Mouse (Mus musculus): ENCODE data around the gene Lin7b.
A peak's percentile ranks its signal among the peaks of the same experiment; 100 is the strongest.
"Not testable (repeated sequence)": the region's sequence is repeated elsewhere in the genome, so short reads cannot be mapped to it uniquely, and the experiment has no call there.

Lin7b gene

DNA sequence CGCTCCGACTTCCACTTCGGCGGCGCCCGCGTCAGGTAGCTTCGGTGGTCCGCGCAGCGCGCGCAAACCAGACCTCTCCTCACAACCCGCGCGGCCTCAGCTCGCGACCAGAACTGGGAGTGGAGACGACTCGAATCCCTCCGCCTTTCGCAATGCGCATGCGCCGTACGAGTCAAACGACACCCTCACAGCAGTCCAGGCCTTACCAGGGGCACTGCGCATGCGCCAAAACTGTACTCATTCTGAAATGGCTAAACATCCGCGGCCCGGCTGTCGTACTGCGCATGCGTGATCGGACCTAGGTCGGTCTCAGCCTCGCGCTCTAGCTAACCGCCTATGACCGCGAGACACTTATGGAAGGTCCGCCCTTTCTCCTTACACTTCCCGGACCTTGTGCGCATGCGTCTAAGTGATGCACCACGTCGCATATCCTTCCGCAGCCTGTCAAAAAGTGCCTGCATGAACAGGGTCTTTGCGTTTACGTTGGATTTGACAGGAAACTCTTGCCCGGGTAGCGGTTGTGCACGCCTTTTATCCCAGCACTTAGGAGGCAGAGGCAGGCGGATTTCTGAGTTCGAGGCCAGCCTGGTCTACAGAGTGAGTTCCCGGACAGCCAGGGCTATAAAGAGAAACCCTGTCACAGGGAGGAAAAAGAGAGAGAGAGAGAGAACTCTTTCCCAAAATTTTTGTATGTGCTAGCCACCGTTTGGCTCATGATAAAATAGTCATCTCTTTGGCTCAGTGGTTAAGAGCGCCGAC, 25.4 kb upstream of the Lin7b start, which contains the start of gene Snrnp70:
Gene Snrnp70, minus strand, starts transcription at position 165 of the 759 bp plus-strand sequence.
- peak; percentile 100 for DNase-seq

DNA sequence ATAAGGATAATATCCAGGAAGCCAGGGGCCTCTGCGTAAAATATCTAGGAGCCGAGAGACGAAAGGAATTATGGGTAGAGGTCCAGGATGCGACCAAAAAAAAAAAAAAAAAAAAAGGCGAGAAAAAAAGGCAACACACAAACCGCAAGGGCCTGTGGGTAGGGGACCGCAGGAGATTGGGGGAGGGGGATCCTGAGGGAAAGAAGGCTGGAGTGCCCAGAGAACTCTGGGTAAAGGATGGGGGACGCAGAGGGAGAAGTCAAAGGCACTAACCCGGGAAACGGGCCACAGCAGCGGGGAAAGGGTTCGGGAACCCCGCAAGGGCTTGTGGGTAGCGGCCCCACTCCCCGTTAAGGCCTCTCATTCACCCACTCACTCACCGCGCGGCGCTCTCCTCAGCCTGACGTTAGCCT, 24.8 kb upstream of the Lin7b start:
- DNase-seq: no peak

DNA sequence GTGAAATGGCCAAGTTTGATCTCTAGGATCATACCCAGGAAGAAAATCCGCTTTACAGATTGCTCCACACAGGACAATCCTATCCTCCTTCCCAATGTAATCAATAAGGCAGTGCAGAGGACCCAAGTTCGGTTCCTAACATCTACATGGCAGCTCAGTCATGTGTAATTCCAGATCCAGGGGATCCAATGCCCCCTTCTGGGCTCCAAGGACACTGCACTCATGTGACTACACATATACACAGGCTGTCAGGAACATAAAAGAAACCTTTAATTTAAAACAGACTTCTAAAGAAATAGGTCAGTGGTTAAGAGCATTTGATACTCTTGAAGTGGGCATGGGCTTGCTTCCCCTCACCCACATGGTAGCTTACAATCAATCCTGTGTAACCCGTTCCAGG, 15.7 kb upstream of the Lin7b start:
- no peak for DNase-seq

DNA sequence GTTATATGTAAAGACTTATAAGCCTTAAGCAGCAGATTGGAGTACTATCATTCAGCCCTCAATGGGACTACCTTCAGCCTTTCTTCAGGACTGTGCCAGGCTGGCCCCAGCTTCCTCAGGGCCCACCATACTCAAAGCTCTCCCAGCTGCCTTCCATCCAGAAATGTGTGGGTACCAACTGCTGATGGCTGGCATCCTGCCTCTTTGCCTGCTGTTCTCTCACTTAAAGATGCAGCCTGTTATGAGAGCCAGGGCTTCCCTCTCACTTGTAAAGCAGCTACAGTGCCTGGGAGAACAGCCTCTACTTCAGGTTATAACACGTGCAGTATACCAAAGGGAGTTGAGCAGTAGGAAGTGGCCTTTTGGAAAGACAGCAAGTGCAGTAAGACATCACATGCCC, 5.7 kb upstream of the Lin7b start:
- DNase-seq: no peak

DNA sequence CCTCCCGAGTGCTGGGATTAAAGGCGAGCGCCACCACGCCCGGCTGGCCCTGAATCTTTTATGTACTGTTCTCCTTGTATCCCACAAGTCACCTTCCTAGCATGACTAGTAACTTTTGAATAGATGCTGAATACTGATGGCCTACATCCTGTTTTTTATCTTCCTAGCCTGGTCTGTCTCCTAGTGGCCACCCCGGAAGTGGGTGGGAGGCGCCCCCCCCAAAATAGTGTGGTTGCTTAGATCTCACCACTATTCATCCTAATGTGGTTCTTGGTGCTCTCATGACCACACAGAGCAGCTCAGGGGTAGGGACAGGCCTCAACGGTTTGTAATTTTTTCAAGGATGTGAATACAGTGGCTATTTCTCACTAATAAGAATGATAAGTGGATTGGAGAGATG, 4.2 kb upstream of the Lin7b start:
- DNase-seq: no peak

DNA sequence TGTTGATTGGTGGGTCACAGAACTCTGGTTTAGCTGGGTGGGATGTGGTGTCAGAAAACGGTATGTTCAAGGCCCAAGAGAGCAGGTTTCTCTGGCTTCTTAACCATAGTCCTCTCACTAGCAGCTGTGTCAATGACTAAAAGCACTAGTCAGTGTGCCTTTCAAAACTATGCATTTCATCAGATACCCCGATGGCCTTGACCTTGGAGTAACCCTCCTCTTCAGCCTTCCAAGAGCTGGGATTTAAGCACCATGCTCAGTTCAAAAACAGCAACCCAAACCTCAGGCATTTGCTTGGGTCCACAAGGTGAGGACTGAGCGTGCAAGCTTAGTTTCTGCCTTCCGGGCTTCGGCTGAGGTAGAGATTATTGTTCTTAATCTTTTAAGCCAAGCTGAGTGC, 2.0 kb upstream of the Lin7b start:
- no peak for DNase-seq

DNA sequence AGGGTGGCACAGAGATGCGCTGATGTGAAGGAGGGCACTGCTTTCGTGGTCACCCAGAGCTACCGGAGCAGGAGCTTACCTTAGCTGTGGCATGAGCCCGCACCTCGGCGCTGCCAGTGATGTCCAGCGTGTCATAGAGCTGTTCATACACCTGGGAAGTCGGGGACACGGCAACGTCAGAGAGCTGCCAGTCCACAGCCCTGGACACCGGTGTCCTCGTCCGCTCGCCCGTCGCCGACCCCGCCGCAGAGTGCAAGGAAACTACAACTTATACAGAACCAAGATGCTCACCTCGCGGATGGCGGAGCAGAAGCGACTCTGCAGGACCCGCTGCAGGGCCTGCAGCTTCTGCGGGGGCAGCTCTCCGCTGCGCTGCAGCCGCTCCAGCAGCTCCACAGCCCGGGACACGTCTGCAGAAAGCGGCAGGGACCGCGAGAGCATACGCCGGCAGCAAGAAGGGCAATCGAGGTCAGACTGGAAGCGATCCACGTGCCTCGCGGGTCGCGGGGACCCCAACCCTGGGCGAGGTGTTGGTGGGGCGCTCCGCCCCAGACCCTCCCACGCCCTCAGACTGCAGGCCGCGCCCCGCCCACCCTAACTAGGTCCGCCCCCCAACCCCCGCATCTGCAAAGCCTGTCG, 428 bp downstream of the Lin7b start:
- no peak for DNase-seq

DNA sequence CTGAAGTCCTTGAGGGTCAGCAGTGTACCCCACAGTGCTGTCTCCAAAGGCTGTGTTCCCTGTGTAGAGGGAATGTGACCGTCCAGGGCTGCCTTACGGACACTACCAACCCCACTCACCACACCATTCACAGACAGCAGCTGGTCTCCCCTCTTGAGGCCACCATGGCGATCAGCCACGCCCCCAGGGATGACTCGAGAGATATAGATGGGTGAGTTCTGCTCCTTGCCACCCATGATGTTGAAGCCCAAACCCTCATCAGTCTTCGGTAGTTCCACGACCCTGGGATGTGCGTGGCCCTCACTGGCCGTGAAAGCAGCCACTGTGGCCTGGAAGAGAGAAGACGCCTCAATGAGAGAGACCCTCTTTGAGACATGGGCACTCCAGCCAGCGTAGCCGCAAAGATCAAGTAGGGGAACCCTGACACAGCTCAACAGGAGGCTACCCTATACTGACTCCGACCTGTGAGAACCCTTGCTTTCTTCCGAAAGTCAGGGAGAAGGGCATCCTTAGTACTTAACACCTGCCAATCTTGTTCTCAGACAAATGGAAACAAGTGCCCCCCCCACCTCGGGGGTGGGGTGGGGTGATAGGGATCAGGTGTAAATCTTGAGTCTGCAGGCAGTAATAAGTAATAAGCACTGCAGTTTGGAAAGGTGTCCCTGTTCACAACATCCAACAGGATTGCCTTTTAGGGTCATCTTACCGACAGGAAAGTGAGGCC, 1.2 kb downstream of the Lin7b start:
- DNase-seq: no peak

DNA sequence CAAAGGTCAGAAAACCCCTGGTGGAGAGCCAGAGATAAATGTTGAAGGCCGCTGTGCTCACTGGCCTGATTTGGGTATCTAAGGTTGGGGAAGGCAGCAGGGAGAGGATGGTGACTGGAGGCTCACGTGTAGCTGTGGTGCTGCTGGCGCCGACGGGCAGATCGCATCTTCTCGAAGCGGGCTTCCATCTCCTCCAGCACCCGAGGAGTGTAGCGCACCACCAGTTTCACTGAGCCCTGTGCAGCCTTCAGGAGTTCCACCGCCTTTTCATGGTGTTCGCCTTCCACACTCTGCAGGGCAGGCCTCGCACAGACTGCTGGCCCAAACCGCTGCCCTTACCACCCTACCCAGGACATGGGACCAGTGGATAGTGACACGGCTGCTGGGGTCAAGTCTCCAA, 2.2 kb downstream of the Lin7b start:
- peak; percentile 38 for DNase-seq

DNA sequence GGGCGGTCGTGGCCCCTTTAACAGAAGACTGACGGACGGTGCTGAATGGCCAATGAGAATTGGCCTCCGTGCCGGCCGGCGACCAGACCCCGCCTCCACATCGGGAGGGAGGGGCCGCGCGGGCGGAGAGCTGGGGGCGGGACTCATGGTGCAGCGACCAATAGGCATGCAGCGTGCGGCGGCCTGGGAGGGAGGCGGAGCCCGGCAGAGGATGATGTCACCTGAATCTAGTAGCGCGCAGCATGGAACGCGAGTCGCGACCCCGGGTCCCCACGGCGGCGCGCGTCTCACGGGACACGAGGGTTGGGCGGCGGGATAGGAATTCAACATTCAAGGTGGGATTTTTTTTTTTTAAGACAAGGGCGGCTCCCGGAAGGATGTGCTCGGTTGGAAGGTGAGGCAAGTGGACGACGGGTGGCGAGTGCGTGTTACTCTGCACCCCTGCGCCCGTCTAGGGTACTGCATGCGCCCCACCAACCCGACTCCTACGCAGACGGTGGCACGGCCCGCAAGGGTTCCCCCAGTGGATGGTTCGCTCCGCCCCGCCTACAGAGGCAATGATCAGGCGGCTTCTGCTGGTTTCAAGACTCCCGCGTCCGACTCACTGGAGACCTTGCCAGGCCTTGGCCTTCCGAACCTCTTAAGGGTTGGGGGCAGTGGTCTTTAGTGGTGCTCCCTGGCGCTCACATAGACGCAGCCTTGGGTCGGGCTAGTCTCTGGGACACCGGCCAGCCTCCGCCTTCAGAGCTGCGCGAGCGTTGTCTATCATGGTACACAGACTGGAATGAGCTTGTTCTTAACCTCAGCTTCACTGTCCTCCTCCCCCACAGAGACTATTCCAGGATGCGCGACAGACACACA, 3.1 kb downstream of the Lin7b start:
- peak; percentile 98 for DNase-seq

DNA sequence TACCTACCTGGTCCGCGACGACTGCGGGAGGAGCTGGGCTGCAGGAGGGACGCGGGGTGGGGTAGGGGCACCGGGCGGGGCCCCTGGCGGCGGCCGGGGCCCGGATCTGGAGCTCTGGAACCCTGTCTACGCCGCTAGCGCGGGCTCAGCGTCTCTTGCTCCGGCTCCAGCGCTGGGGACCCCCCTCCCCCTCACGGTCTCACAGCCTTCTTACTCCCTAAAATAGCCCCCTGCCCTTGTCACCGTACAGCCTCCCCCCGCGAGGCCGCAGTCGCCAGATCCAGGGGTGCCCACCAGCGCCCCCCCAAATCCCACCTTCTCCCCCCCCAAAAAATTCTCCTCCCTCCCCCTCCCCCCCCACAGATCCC, 3.7 kb downstream of the Lin7b start, which contains the start of gene Ppfia3:
Gene Ppfia3, minus strand, starts transcription at position 368 of the 368 bp plus-strand sequence.
- no peak for DNase-seq

DNA sequence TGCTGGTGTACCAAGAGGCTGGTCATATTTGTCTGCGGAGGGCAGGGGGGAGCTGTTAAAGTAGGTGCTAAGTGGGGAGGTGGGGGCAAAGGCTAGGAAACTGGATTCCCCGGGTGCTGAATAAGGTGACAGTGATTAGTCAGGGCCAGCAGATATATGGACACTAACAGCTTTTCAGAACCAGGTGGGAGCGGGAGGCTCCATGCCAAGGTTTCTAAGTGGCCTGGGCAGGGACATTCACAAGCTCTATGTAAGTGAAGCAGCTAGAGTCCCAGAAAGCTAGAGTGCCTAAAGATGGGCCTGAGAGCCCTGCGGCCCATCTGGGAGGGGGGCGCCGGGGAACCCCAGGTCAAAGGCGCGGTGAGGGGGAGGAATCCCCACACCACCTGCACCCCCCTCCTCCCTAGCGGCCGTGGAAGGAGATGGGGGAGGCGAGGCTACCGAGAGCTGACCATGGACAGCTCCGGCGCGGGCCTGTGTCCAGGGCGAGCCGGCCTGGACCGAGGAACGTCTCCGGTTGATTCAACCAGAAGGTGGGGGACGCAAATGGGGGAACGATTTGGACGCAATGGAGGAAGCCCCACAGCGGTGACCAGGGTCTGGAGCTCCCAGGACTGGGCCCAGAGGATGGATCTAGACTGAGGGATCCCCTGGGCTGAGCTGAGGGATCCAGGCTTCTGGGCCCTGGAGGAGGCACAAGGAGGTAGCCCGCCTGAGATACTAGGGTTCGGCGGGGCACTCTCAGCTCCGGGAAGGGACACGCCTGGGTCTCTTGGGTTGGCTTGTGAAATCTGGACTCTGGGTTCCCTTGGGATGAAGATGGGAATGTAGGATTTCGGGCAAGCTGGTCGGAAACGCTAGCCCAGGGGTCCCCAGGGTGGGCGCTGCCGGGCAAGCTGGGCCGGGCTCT, 4.4 kb downstream of the Lin7b start:
- no peak for DNase-seq

DNA sequence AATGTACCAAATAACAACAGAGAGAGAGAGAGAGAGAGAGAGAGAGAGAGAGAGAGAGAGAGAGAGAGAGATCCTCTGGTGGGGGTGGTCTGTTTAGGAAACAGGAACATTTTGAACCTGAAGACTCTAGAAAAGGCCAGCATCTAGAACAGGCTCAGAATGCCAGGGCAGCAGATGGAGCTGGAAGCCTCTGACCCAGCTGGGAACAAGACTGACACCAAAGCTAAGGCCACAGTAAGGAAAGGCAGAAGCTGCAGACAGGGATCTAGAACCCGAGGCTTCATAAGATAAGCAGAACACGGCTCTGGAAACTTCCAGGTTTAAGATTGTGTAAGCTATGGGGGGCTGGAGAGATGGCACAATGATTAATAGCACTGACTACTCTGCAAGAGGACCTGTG, 6.4 kb downstream of the Lin7b start:
- no peak for DNase-seq

DNA sequence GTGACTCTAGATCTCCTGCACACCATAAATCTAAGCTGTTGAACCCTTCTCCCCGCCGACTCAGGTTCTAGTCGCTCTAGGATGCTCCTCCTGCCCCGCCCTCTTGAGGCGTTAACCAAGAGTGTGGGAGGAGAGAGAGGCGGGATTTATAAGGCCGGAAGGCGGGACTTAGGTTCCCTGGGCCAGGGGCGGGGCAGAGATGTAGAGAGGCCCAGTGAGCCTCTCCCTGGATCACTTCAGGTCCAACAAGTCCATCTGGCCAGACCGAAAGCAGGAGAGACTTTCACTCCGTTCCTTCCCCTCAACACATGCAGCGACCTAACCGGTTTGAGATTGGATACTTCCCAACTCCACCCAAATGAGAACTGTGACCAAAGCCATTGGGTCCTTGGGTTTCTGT, 7.6 kb downstream of the Lin7b start:
- no peak for DNase-seq

DNA sequence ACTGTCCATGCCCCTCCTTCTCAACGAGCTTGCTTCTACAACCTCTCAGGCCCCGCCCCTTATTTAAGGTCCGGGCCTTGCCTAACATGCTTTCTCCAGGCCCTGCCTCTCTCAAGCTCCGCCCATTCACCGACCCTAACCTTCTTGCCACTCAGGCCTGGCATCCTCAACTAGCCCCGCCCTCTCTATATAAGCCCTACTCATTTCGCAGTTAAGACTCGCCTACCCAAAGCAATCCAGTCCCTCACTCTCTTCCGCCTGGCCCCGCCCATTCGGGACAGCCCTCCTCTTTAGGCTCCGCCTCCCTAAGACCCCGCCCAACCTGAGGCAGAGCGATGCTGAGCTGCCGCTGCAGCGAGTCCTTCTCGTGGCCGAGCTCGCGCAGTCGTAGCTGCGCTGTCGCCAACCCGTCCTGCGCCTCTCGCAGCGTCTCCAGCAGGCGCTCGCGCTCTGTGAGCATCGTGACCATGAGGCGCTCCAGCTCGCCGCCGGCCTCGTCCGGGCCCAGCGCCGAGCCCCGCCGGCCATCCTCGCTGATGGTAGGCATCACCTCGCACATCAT, 9.1 kb downstream of the Lin7b start:
- DNase-seq: peak; percentile 89

DNA sequence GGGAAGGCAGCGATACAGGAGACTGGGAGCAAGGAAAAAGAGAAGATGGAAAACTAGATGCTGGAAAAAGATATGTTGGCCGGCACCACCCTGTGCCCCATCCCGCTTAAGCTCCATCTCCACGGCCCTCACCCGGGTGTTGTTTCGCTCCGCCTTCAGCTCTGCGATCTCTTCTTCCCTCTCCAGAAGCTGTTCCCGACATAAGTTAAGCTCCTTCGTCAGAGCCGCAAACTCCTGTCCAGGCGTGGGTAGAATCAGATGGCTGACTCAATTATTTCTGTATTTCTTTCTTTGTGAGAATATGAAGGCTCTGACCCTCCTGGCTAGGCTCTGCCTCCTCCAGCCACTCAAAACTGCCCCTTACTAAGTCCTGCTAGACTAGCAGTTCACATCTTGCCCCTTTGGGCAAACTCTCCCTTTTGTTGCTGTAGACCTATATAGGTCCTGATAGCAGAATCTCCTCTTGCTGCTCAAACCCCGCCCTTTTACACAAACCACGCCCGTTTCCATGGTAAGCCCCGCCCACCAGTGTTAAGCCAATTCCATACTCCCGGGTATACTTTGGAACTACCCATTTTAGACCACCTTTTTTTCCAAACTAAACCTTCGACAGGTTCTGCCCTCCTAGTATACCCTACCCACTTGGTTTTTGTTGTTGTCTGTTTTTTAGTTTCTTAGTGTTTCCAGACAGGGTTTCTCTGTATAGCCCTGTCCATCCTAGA, 9.8 kb downstream of the Lin7b start:
- DNase-seq: no peak

DNA sequence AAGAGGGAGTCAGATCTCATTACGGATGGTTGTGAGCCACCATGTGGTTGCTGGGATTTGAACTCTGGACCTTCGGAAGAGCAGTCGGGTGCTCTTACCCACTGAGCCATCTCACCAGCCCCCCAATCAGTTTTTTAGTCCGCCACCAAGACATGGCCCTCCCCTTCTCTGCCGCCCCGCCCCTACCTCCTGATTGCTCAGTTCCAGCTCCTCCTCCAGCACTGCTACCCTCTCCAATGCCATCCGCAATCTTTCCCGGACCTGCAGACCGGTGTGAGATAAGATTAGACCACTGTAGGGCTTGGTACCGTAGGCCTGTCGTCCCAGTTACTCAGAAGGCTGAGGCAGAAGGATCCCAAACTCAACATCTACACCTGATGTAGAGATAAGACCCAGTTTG, 11.3 kb downstream of the Lin7b start:
- DNase-seq: not testable (repeated sequence)

DNA sequence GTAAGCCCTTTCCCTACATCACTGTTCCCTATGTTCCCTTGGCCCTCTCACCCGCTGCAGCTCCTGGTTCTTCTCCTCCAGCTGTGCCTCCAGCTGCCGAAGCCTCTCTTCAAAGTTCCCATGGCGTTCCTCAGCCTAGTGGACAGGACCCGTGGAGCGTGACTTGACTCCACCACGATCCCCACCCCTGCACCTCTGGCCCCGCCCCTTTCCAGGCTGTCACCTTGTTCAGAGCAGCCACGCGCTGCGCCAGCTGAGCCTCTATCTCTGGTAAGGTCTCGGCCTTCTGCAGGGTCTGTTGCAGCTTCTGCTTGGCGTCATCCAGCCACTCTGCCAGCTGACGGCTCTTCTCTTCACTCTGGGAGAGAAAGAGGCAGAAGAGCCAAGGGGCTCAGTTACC, 14.3 kb downstream of the Lin7b start:
- DNase-seq: no peak

DNA sequence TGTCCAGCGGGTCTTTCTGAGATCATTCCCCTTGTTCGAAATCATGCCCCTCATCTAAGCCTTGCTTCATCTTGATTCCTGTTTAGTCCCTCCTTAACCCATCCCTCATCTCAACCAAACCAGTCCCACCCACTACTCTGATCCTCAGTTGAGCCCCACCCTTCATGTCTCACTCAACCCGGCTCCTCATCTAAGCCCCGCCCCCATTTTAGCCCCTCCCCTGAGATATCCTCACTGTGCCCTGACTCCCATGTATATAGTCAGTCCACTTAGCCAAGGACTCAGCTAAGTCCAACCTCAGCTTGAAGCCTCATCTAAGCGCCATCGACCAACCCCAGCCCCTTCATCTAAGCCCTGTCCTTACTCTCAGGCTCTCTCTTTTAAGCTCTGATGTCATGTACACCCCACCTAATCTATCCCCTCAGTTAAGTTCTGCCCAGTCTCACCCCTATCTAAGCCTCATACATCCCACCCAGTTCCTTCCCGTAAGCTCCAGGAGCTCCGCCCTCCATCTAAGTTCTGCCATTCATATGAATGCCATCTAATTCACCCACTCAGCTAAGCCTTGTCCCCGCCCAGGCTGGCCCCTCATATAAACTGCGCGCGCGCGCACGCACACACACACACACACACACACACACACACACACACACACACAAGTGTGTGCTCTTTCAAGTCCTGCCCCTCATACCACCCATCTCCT, 14.9 kb downstream of the Lin7b start:
- DNase-seq: no peak

DNA sequence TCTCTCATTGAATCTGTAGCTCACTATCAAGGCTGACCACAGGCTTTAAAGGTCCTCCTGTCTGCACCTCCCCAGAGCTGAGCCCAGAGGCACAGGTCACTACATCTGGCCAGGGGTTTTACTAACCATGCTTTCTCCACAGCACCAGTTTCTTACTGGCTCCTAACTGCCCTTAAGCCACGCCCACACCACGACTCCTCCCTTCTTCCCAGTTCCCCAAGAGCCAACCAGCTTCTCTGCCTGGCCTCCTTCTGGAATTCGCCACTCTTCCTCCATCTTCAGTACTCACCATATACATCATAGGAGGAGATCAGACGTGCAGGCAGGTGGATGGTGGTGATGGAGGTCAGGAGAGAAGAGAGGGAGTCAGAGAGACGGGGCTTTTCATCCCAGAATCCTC, 17.3 kb downstream of the Lin7b start:
- DNase-seq: no peak
